Mouse (Mus musculus) intestine, embryonic 14.5 days (tissue): ENCODE measurements at regions not wholly inside any gene's neighbourhood (a gene's known extent, or its start where the extent isn't known, plus 50 kb on each side); places are given as distances from the start of the nearest gene placed in this dataset.

Experiments used
- ATAC-seq: fragments of 200-750 bp; cut with Nextera tagmentation; replicated peaks from 2 replicates; pipeline ENCODE4 v1.8.0; 2017; ENCODE audit warnings: low read depth, moderate number of reproducible peaks, moderate TSS enrichment, moderate library complexity; ENCODE audit not compliant: low FRiP score, low TSS enrichment
- DNase-seq: peaks from one replicate; pipeline ENCODE4 v3.0.0-alpha.2; 2018; ENCODE audit warnings: low spot score
- H3K27ac ChIP-seq: fragments of 300-500 bp; sonication (generic); 2 replicates; pipeline ENCODE4 v1.5.1; 2014; ENCODE audit warnings: low read depth, mild to moderate bottlenecking, control low read depth
- H3K27me3 ChIP-seq: fragments of 300-500 bp; sonication (generic); replicated peaks from 2 replicates; pipeline ENCODE4 v1.6.1; 2014; ENCODE audit warnings: low read length, control low read depth; ENCODE audit not compliant: control insufficient read depth, insufficient read depth
- H3K36me3 ChIP-seq: fragments of 300-500 bp; sonication (generic); 2 replicates; pipeline ENCODE4 v1.6.1; 2014; ENCODE audit warnings: low read length, control low read depth; ENCODE audit not compliant: control insufficient read depth, insufficient read depth
- H3K4me1 ChIP-seq: fragments of 300-500 bp; sonication (generic); replicated peaks from 2 replicates; pipeline ENCODE4 v1.6.1; 2014; ENCODE audit warnings: low read length, control low read depth, mixed read lengths; ENCODE audit not compliant: control insufficient read depth, insufficient read depth
- H3K4me2 ChIP-seq: fragments of 300-500 bp; sonication (generic); 2 replicates; pipeline ENCODE4 v1.6.1; 2014; ENCODE audit warnings: low read length
- H3K4me3 ChIP-seq: fragments of 300-500 bp; sonication (generic); 2 replicates; pipeline ENCODE4 v1.5.1; 2014; ENCODE audit warnings: low read depth, low read length, control low read depth, mixed read lengths
- H3K9ac ChIP-seq: fragments of 300-500 bp; sonication (generic); 2 replicates; pipeline ENCODE4 v1.6.1; 2014; ENCODE audit warnings: mild to moderate bottlenecking, low read length
- H3K9me3 ChIP-seq: fragments of 300-500 bp; sonication (generic); 2 replicates; pipeline ENCODE4 v1.6.1; 2016; ENCODE audit warnings: low read length, control low read depth; ENCODE audit not compliant: control insufficient read depth
- WGBS: fragments of 180-500 bp; shearing (Covaris S2); extraction: QIAGEN DNeasy Blood & Tissue Kit; methylation state at CpG from one replicate; pipeline ENCODE4 v1.1.7; 2014; 5-methylcytosine and 5-hydroxymethylcytosine counted together

GRCm38 (mm10) chr1:42471846-42472494 lies 223.6 kb upstream of the Pou3f3 start:
- no peak for ATAC-seq
- no peaks in the 10 kb centered on the region for H3K27me3 ChIP-seq
- no peak for DNase-seq
- WGBS = 77% methylated on average over 10 of the region's 10 CpGs
- no peak overlapping the region for H3K4me2 ChIP-seq
- H3K27ac ChIP-seq = no peak overlapping the region
- H3K9me3 ChIP-seq = no peaks in the 10 kb centered on the region
- H3K9ac ChIP-seq = no peak overlapping the region
- H3K36me3 ChIP-seq = no peaks in the 10 kb centered on the region
- no peak overlapping the region for H3K4me3 ChIP-seq
- no peaks in the 10 kb centered on the region for H3K4me1 ChIP-seq

GRCm38 (mm10) chr1:42472495-42473230 lies 222.9 kb upstream of the Pou3f3 start:
- Histone ChIP-seq H3K27ac (no peak overlapping the region), H3K9me3 (no peaks in the 10 kb centered on the region), H3K4me3 (no peak overlapping the region), H3K9ac (no peak overlapping the region), H3K4me2 (no peak overlapping the region), H3K4me1 (no peaks in the 10 kb centered on the region), H3K36me3 (no peaks in the 10 kb centered on the region), H3K27me3 (no peaks in the 10 kb centered on the region)
- 30% methylated on average over 13 of the region's 13 CpGs for WGBS
- ATAC-seq (no peak), DNase-seq (no peak)

- DNase-seq = no peak
- Histone ChIP-seq H3K27ac (no peak overlapping the region), H3K4me1 (no peaks in the 10 kb centered on the region), H3K36me3 (no peaks in the 10 kb centered on the region), H3K4me3 (no peak overlapping the region), H3K9ac (no peak overlapping the region), H3K9me3 (no peaks in the 10 kb centered on the region), H3K4me2 (no peak overlapping the region), H3K27me3 (no peaks in the 10 kb centered on the region)
- ATAC-seq = no peak
- 60% methylated on average over 8 of the region's 8 CpGs for WGBS
These were observed 221.4 kb upstream of the Pou3f3 start for GRCm38 (mm10) chr1:42474197-42474596.

GRCm38 (mm10) chr1:42474831-42475230 lies 220.7 kb upstream of the Pou3f3 start:
- Histone ChIP-seq H3K27me3 (no peaks in the 10 kb centered on the region), H3K4me3 (no peak overlapping the region), H3K9me3 (no peaks in the 10 kb centered on the region), H3K4me2 (no peak overlapping the region), H3K36me3 (no peaks in the 10 kb centered on the region), H3K4me1 (peaks cover 2% of the 10 kb centered on the region; the same call in 1 of the 2 replicates), H3K9ac (no peak overlapping the region), H3K27ac (no peak overlapping the region)
- WGBS = 95% methylated on average over 1 of the region's 1 CpGs
- no peak for ATAC-seq
- no peak for DNase-seq

GRCm38 (mm10) chr1:42475629-42476028 lies 219.9 kb upstream of the Pou3f3 start:
- ATAC-seq (no peak), DNase-seq (no peak)
- Histone ChIP-seq H3K9me3 (no peaks in the 10 kb centered on the region), H3K36me3 (no peaks in the 10 kb centered on the region), H3K27ac (no peak overlapping the region), H3K4me3 (no peak overlapping the region), H3K4me1 (peaks cover 5% of the 10 kb centered on the region; the same call in 1 of the 2 replicates), H3K4me2 (no peak overlapping the region), H3K9ac (no peak overlapping the region), H3K27me3 (no peaks in the 10 kb centered on the region)
- 80% methylated on average over 2 of the region's 2 CpGs for WGBS

DNA sequence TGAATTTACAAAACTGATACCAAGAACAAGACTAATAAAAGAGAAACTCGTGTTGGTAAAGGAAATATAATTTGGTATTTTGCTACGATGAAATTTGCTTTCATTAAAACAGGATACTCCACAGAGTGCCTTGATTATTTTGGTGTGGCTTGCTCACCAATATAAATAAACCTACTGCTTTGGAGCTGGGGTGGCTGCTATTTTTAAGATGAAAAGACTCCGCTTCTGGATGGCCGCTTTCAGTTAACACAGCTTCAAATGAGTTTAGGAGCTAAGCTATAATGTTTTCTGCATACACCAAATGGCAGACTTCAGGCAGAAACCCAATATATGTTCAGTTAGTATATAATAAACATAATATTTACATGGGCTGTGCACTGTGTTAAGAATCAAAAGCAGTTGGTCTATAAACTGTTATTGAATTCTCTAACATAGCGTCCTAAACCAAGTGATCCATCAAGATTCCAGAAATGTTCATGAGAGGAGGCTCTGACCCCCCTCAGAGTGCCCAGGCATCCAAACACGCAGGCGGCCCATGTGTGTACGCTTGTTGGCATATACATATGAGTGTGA lies 215.1 kb upstream of the Pou3f3 start:
- DNase-seq (no peak), ATAC-seq (no peak)
- Histone ChIP-seq H3K9me3 (no peaks in the 10 kb centered on the region), H3K27me3 (no peaks in the 10 kb centered on the region), H3K4me1 (peaks cover 5% of the 10 kb centered on the region; the same call in 1 of the 2 replicates), H3K9ac (no peak overlapping the region), H3K27ac (no peak overlapping the region), H3K4me2 (no peak overlapping the region), H3K36me3 (no peaks in the 10 kb centered on the region), H3K4me3 (no peak overlapping the region)
- WGBS = 52% methylated on average over 8 of the region's 8 CpGs

DNA sequence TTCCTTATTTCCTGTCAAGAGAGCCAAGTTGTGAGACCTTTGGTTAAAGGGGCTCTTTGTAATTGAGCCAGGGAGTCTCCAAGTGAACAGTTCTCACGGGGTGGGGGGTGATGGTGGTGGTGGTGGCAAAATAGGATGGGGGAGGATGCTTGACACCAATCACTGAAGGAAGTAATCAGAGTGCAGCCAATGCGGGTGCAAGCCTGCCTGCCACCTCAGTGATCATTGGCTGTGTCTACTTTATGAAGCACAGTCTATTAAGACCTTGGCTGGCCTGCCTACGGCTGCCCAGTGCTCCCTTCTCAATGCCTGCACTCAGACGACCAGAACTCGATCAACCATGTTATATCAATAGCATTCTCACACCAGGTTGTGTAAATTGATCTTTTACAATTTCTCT lies 206.0 kb upstream of the Pou3f3 start:
- H3K27me3 ChIP-seq = peaks cover 15% of the 10 kb centered on the region; the same call in 1 of the 2 replicates
- DNase-seq (no peak), ATAC-seq (no peak)
- peaks cover 13% of the 10 kb centered on the region for H3K4me1 ChIP-seq
- no peak overlapping the region for H3K4me3 ChIP-seq
- H3K4me2 ChIP-seq = no peak overlapping the region
- 78% methylated on average over 5 of the region's 5 CpGs for WGBS
- no peak overlapping the region for H3K9ac ChIP-seq
- no peaks in the 10 kb centered on the region for H3K9me3 ChIP-seq
- no peaks in the 10 kb centered on the region for H3K36me3 ChIP-seq
- H3K27ac ChIP-seq = no peak overlapping the region

GRCm38 (mm10) chr1:42490856-42491643 lies 204.5 kb upstream of the Pou3f3 start:
- H3K4me2 ChIP-seq = peak overlapping the region; percentile 55
- H3K4me1 ChIP-seq = peaks cover 13% of the 10 kb centered on the region
- H3K9ac ChIP-seq = peak overlapping the region; percentile 22; the same call in 1 of the 2 replicates
- DNase-seq = peak; percentile 64
- no peaks in the 10 kb centered on the region for H3K36me3 ChIP-seq
- 25% methylated on average over 11 of the region's 11 CpGs for WGBS
- no peak overlapping the region for H3K27ac ChIP-seq
- H3K9me3 ChIP-seq = no peaks in the 10 kb centered on the region
- H3K4me3 ChIP-seq = peak overlapping the region; percentile 24
- 0 out of 2 replicates have a peak, but pooled peaks have one; percentile 60 for ATAC-seq
- H3K27me3 ChIP-seq = peaks cover 15% of the 10 kb centered on the region; the same call in 1 of the 2 replicates
